Mouse (Mus musculus): Measurements from ENCODE around the gene Hoxb13.

Gene Hoxb13

DNA sequence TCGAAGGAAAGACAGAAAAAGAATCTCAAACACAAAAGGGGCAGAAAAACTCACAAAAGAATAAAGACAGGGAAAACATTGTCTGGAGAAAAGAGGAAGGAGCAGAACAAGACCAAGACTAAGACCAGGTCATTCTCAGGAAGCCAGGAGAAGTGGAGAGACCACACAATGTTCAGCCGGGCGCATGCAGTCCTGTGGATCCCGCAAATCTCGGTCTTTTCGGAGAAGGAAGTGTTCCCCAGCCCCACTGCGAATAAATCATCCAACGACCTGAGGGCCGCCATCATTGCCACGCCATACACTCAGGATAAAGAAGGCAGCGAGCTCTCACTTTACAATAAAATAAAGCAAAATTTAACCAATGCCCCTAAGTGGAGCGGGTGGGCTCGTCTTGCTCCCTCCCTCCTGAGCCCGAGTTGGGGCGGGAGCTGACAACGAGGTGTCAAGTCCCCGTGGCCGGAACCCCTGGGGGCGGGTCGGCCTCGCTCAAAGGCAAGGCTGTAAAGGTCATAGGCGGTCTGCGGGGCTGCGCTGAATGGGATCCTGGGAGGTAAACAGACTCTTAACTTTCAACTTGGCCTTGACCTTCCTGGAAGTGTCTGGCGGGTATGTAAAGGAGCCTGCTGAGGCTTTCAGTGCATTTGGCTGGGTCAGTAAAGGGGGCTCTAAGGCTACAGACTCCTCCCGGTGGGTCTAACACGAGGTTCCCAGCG is 4.2 kb upstream of the Hoxb13 start:
- in situ Hi-C loops (cut with MboI, MseI) = no loop called here

DNA sequence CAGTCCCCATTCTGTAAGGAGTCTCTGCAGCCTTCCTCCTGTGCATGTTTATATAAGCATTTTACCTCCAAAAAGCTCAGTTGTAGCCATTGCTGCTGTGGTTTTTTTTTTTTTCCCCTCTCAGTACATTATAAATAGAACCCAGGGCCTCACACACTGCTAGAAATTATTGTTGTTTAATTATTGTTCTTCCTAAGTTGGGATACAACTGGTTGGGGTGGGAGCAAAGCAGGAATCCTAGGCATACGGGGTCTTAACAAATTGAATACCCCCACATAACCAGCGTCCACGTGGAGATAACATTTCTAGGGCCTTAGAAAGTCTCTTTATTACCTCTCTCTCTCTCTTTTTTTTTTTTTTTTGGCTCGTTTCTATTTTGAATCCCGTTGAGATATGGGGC is 3.0 kb upstream of the Hoxb13 start:
- in situ Hi-C loops (cut with MboI, MseI) = no loop called here

- in situ Hi-C loops (cut with MboI, MseI) = no loop called here
Measured at GRCm38 (mm10) chr11:96194401-96194710, 240 bp downstream of the Hoxb13 start.

DNA sequence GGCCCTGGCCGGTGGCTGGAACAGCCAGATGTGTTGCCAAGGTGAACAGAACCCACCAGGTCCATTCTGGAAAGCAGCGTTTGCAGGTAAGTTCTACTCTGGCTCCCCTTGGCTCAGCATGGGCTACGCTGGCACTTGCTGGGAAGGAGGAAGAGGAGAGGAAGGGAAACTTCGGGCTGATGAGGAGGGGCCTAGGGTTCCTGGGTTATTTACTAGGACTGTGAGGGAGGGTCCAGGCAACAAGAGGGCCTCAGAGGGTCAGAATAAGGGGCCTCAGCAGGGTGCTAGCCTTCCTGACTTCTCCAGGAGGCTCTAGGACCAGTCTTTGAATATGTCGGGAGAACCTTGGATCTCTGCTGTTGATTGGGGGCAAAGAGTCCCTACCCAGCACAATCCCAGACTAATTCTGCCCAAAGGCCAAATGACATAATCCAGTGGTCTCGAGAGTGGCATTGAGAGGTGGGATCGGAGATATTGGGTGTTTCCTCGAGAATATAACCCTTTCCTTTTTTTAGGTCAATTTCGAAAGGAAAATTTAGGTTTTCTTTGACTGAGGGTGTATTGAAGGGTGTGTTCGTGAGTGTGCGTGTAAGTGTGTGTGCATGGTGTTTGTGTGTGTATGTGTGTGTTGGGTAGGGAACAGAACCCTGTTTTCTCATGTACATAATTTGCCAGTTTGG is 985 bp downstream of the Hoxb13 start:
- in situ Hi-C loops (cut with MboI, MseI) = loop anchor here in 1 of 2 experiments (5.0 kb wide), 1 partner anchor 53 kb away; no protein-coding TSS in a partner anchor

GRCm38 (mm10) chr11:96195769-96196280 is 1.7 kb downstream of the Hoxb13 start:
- in situ Hi-C loops (cut with MboI, MseI) = loop anchor here in 1 of 2 experiments (5.0 kb wide), 1 partner anchor 54 kb away; no protein-coding TSS in a partner anchor

GRCm38 (mm10) chr11:96198642-96199041 is 4.5 kb downstream of the Hoxb13 start:
- in situ Hi-C loops (cut with MboI, MseI) = loop anchor here in 1 of 2 experiments (5.0 kb wide), 1 partner anchor 56 kb away; no protein-coding TSS in a partner anchor

- in situ Hi-C loops (cut with MboI, MseI) = loop anchor here in 1 of 2 experiments (5.0 kb wide), 1 partner anchor 57 kb away; no protein-coding TSS in a partner anchor
Measured at GRCm38 (mm10) chr11:96199181-96200086, 5.3 kb downstream of the Hoxb13 start.

DNA sequence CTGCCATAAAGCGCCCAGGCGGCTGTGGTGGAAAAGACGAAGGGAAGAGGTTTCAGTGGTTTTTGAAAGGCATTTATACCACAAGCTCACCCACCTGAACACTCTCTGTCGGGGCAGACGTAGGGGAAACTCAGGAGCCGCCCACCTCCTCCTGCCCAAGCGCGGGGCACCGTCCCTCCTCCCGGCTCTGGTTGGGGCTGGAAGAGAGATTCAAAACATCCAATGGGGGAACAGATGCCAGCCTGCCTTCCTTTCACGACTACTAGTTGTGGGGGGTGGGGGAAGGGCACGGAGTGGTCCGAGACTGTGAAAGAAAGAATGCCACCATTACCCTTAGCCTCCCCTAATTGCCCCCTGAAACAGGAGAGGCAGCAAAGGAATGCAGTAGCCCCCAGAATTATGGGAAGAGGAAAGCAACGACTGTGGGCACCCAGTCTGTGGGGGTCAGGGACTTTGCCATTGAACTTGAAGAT is 6.1 kb downstream of the Hoxb13 start:
- in situ Hi-C loops (cut with MboI, MseI) = no loop called here

DNA sequence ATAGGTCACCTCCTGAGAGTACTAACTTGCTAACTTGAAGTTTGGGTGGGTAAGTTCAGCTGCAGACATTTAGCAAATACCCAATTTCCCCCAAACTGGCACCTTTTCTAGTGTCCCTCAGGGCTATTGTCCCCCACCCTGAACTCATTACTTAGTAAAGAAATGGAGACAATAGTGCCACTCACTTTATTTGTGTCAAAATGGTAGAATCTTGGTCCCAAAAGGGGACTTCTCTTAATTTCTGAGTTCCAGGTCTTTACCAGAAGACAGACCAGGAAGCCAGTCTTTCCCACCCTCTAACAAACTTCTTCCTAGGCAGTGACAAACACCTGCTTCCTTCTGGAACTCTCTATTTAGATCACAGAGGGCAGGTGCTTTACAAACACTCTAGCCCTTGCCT is 7.6 kb downstream of the Hoxb13 start:
- in situ Hi-C loops (cut with MboI, MseI) = no loop called here

- in situ Hi-C loops (cut with MboI, MseI) = no loop called here
Measured at GRCm38 (mm10) chr11:96202401-96203081, 8.4 kb downstream of the Hoxb13 start.

- in situ Hi-C loops (cut with MboI, MseI) = no loop called here
Measured at GRCm38 (mm10) chr11:96203182-96203788, 9.2 kb downstream of the Hoxb13 start.

DNA sequence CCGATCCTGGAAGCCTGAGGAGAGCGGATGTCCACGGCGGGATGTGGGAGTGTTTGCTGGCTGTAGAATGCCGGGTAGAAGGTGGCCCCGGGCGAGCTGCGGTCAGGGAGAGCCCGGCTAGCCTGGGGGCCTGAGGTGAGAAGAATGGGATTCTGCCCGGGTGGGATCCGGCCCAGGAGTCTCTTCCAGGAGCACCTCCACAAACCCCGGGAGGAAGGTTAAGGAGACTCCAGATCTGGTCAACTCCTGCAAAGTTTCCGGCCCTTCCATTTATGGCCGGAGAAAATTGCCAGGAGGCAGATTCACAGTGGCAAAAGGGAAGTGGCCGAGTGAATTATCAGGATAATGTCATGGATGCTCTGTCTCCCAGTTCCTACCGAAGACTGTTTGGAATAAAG is 9.7 kb downstream of the Hoxb13 start:
- in situ Hi-C loops (cut with MboI, MseI) = no loop called here

DNA sequence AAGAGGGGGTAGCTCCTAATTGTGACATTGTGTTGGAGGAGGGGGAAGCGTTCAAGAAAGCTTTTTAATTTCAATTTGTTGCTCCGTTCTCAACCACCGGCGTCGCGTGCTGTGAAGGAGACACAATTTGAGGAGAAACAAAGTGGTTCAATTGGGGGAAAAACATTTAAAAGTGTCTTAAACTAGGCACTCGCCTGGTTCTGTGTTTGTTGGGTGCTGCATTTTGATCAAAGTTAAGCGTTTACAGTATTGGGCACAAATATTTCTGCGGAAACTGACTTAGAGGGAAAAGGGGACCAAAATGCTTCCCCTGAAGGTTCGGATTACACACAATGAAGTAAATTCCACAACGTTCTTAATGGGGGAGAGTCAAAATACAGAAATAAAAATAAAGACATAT is 10.2 kb downstream of the Hoxb13 start:
- in situ Hi-C loops (cut with MboI, MseI) = no loop called here

DNA sequence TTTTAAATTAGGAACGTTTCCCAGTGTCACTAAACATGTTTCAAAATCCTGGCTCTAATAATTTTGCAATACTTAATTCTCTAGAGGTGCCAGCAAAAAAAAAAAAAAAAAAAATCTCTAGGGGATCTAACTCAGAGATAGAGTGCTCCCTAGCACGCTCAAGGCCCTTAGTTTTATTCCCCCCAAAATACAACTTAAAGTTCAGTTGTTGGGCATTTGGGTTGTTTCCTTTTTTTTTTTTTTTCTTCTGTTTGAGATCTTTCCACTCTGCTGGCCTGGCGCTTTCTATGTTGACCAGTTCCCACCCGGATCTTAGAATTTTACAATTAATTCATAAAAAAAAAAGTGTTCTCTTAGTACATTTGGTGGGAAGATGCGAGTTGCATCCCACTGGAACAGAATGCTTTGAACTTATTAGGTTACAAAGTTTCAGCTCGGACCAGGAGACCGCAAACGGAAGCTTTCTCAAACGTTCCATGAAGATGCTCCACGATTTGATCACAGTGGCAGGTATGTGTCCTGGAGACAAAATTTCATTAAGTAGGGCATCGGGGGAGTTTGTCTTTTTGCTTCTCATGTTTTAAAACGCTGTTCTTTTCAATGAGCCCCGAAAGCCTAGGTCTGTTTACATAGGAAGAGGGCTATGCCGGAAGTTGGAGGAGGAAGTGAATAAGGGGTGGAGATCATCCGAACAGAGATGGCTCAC is 11.5 kb downstream of the Hoxb13 start:
- in situ Hi-C loops (cut with MboI, MseI) = no loop called here

- in situ Hi-C loops (cut with MboI, MseI) = no loop called here
Measured at GRCm38 (mm10) chr11:96223813-96224212, 29.7 kb downstream of the Hoxb13 start.

DNA sequence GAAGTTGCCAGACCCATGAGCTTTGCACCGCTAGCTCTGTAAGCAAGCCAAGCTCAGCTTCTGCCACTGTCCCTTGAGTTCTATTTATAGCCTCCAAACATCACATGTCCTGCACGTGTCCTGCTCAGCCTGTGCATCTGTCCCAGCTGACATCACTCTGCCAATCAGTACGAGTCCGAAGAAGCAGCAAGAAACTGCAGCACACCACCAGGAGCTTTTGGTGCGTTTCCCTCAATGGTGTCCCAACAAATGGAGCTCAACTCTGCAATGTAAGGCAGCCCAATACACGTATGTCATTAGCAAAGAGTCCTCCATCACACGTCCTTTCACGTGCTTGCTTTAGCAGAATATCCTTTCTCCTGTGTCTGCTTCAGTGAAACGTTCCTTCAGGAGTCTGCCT is 33.6 kb downstream of the Hoxb13 start:
- in situ Hi-C loops (cut with MboI, MseI) = no loop called here

DNA sequence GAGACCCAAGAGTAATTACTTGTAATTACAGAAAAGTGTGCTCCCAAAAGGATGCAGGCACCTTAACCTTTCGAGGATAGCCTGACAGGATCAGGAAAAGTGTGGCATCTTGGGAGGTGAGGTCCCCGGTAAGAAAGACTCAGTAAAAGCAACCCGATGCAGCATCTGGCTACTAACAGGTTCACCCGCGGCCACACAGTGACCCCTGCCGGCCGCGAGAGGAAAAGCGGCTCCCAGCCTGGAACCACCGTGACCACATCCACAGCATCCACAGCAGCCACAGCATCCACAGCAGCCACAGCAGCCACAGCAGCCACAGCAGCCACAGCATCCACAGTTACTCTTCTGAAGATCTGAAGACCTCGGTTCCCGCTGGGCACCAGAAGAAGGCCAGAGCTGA is 40.8 kb downstream of the Hoxb13 start:
- in situ Hi-C loops (cut with MboI, MseI) = loop anchor here in 1 of 2 experiments (5.0 kb wide), 1 partner anchor 78 kb away; no protein-coding TSS in a partner anchor

DNA sequence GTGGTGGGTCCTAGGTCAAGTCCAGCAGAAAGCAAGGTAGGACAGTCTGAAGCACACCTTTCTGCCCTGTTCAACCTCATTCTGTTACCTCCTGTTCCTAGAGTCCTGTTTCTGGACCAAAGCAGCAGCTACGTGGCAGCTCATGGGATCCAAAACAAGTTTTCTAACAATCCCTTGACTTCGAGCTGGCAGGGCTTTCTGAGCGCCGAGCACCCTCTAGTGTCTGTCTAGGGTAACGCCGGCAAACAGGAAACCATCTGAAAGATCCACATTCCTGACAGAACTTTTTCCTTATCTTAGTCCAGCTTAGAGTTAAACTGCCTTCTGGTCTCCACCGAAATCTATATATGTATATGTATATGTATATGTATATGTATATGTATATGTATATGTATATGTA is 46.1 kb downstream of the Hoxb13 start:
- in situ Hi-C loops (cut with MboI, MseI) = loop anchor here in 1 of 2 experiments (5.0 kb wide), 1 partner anchor 93 kb away; no protein-coding TSS in a partner anchor

Data from T-helper 17 cell (primary cell).